Mouse (Mus musculus) T-helper 2 cell (primary cell): ENCODE measurements around the gene Szt2.

Source experiments
- in situ Hi-C: fragments of 300-600 bp; cut with MboI, MseI; formaldehyde crosslinking; loops from one replicate; pipeline ENCODE4 v1.15.1; 2025; ENCODE audit warnings: high pct_unique_total_duplicates

Szt2 gene

GRCm38 (mm10) chr4:118358159-118358895, 50.7 kb downstream of the Szt2 start:
- in situ Hi-C loops = no loop called here

DNA sequence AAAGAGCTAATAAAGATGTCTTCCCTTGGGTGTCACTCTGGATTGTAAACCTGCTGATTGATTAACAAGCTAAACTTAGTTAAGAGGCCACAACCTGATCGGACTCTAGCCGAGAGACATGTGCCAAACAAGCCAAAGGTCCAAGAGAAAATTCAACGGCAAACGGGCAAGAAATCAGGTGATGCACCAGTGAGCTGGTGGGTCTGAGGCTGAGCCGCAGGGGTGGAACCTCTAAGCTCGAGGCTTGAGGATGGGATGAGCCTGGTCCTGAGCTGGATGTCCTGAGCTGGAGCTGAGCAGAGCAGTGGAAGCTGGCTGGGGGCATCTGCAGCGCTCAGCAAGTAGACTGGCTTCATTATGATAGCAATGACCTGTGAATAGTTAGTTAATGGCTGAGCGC, 51.6 kb downstream of the Szt2 start:
- in situ Hi-C loops = no loop called here

- in situ Hi-C loops = no loop called here
Observed at GRCm38 (mm10) chr4:118356738-118357137, 52.3 kb downstream of the Szt2 start.

DNA sequence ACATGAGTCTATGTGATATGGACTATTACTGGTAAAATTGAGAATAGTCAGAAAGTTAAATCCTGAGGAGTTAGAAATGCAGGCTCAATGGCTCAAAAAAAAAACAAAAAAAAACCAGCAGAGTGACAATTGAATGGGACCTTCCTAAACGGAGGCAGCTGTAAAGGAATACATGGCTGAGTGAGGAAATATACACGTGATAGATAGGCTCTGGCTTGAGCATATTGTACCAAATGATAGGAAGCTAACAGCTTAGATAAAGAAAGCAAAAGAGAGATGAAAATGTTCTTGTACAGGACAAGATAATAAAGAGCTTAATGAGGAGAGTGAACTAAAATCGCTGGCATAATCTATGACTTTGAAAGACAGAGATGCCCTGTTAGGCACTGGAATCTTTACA, 54.8 kb downstream of the Szt2 start:
- in situ Hi-C loops = no loop called here

GRCm38 (mm10) chr4:118353689-118354088, 55.4 kb downstream of the Szt2 start:
- in situ Hi-C loops = no loop called here

- in situ Hi-C loops = no loop called here
Observed at GRCm38 (mm10) chr4:118351828-118352227, 57.2 kb downstream of the Szt2 start.

DNA sequence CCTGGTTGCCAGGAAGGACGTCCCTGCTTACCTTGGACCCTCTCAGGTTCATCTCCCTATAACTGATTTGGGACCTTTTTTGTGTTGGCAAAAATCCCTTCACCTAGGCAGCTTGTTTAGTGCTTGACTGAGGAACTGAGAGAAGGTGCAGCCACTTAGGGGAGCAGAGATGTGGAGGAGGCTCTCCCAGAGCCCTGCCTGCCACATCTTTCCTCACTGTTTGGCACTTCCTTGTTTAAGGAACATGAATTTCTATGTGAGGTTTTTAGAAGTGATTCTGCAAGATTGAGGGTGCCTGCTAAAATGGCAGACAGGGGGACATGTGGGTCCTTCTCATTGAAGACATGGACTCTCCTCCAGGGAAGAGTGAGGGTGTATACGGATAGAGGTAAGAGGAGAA, 58.2 kb downstream of the Szt2 start:
- in situ Hi-C loops = no loop called here

- in situ Hi-C loops = no loop called here
Observed at GRCm38 (mm10) chr4:118347529-118348309, 61.4 kb downstream of the Szt2 start.

- in situ Hi-C loops = no loop called here
Observed at GRCm38 (mm10) chr4:118341447-118341846, 67.6 kb downstream of the Szt2 start.

DNA sequence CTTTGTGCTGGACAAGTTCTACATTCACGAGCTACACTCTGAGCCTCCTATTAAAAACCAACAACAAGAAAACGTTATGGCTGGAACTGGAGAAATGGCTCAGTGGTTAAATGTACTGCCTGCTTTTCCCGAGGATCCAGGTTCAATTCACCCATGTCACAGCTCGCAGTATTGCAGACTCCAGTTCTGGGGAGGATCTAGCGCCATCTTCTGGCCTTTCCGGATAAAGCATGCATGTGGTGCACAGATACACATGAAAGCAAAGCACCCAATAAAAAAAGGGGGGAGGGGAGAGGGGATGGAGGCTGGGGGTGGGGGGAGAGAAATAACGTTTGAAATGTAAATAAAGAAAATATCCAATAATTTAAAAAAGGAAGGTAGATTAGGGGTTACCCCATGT, 72.4 kb downstream of the Szt2 start:
- in situ Hi-C loops = no loop called here

GRCm38 (mm10) chr4:118335991-118336390, 73.1 kb downstream of the Szt2 start:
- in situ Hi-C loops = no loop called here

GRCm38 (mm10) chr4:118331777-118332176, 77.3 kb downstream of the Szt2 start:
- in situ Hi-C loops = no loop called here

DNA sequence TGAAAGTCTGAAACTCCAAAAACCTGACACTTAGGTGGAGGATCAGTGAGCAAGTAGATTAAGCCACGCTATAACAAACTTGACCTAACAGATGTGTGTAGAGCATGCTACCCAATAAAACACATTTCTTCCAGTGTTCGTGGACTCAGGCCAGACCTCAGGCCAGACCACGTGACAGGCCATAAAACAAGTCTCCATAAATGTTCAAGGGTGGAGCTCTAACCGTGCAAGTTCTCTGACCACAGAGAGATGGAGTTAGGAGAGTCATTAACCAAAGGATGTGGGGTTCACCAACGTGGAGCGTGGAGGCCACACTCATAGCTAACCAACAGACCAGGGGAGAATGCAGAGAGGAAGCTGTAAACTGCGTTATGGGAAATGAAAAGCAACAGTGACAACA, 82.6 kb downstream of the Szt2 start:
- in situ Hi-C loops = no loop called here

GRCm38 (mm10) chr4:118320636-118321035, 88.4 kb downstream of the Szt2 start:
- in situ Hi-C loops = no loop called here

GRCm38 (mm10) chr4:118319706-118320344, 89.2 kb downstream of the Szt2 start:
- in situ Hi-C loops = no loop called here

DNA sequence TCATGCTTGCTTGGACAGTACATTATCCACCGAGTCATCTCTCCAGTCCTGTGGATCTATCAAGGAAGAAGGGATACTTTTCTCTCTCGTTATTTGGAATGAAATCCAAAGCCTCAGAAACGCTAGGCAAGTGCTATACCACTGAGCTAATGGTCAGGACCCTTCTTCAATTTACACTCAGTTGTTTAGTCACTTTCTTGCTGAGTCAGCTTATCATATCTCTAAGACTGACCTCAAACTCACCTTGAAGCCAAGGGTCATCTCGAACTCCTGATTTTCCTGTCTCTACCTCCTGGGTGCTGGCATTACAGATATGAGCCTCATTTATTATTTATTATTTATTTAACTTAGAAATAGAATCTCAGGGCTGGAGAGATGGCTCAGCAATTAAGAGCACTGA, 92.4 kb downstream of the Szt2 start:
- in situ Hi-C loops = no loop called here

DNA sequence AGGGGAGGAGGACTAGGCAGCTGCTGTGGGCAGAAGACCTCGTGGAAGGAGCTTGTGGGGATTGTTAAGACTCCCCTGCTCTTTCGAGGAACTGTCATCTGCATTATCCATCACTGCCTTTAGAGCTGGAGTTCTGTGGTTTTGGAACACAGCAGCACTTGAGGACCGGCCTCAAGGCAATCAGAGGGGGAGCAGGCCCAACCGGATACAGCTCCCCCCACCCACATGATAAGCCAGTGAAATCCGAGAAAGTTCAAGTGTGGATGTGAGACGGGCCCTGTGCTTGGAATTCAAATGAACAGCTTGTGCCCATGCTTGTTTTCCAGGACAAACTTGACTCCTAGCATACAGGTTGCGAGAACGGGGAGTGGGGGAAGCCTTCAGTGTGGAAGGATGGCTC, 93.8 kb downstream of the Szt2 start:
- in situ Hi-C loops = no loop called here
